Mouse (Mus musculus) intestine, embryonic 14.5 days (tissue): ENCODE data around the gene Txndc11. TPM values are rescaled to one million over a fixed set of nuclear protein-coding genes. Genes with fewer than 3 reads are reported as not detected.
"Not testable (repeated sequence)": the region's sequence is repeated elsewhere in the genome, so short reads cannot be mapped to it uniquely, and the experiment has no call there.

Experiments
- ATAC-seq: fragments of 200-750 bp; cut with Nextera tagmentation; replicated peaks from 2 replicates; pipeline ENCODE4 v1.8.0; 2017; ENCODE audit warnings: low read depth, moderate number of reproducible peaks, moderate TSS enrichment, moderate library complexity; ENCODE audit not compliant: low FRiP score, low TSS enrichment
- DNase-seq: peaks from one replicate; pipeline ENCODE4 v3.0.0-alpha.2; 2018; ENCODE audit warnings: low spot score
- H3K27ac ChIP-seq: fragments of 300-500 bp; sonication (generic); 2 replicates; pipeline ENCODE4 v1.5.1; 2014; ENCODE audit warnings: low read depth, mild to moderate bottlenecking, control low read depth
- H3K27me3 ChIP-seq: fragments of 300-500 bp; sonication (generic); replicated peaks from 2 replicates; pipeline ENCODE4 v1.6.1; 2014; ENCODE audit warnings: low read length, control low read depth; ENCODE audit not compliant: control insufficient read depth, insufficient read depth
- H3K36me3 ChIP-seq: fragments of 300-500 bp; sonication (generic); 2 replicates; pipeline ENCODE4 v1.6.1; 2014; ENCODE audit warnings: low read length, control low read depth; ENCODE audit not compliant: control insufficient read depth, insufficient read depth
- H3K4me1 ChIP-seq: fragments of 300-500 bp; sonication (generic); replicated peaks from 2 replicates; pipeline ENCODE4 v1.6.1; 2014; ENCODE audit warnings: low read length, control low read depth, mixed read lengths; ENCODE audit not compliant: control insufficient read depth, insufficient read depth
- H3K4me2 ChIP-seq: fragments of 300-500 bp; sonication (generic); 2 replicates; pipeline ENCODE4 v1.6.1; 2014; ENCODE audit warnings: low read length
- H3K4me3 ChIP-seq: fragments of 300-500 bp; sonication (generic); 2 replicates; pipeline ENCODE4 v1.5.1; 2014; ENCODE audit warnings: low read depth, low read length, control low read depth, mixed read lengths
- H3K9ac ChIP-seq: fragments of 300-500 bp; sonication (generic); 2 replicates; pipeline ENCODE4 v1.6.1; 2014; ENCODE audit warnings: mild to moderate bottlenecking, low read length
- H3K9me3 ChIP-seq: fragments of 300-500 bp; sonication (generic); 2 replicates; pipeline ENCODE4 v1.6.1; 2016; ENCODE audit warnings: low read length, control low read depth; ENCODE audit not compliant: control insufficient read depth
- WGBS: fragments of 180-500 bp; shearing (Covaris S2); extraction: QIAGEN DNeasy Blood & Tissue Kit; methylation state at CpG from one replicate; pipeline ENCODE4 v1.1.7; 2014; 5-methylcytosine and 5-hydroxymethylcytosine counted together
- polyA plus RNA-seq: library from polyadenylated mRNA; unstranded; fragments of >200 nt; fragmentation: Nextera tagmentation; extraction: Ambion mirVana; gene quantifications from 2 replicates; pipeline ENCODE4 v1.2.1, GENCODE M21; 2014

Gene Txndc11
- polyA plus RNA-seq, 1 experiment from 2014 or later = 39.2 TPM

DNA sequence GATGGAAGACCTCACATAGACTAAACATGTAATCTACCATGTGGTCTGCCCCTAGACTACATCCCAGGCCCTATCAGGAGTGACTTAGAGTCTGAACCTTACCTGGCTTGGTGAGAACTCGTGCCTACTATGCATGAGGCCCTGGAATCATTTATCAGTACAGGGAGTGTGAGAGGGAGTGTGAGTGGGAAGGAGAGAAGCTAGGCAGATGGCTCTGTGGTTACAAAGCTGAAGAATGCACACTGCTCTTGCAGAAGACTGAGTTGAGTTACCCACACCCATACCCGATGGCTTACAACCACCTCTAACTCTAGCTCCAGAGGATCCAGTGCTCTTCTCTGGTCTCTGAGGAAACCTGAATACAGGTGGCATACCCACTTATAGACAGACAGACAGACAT lies 32.0 kb upstream of the Txndc11 start:
- DNase-seq (no peak), ATAC-seq (no peak)
- H3K36me3 ChIP-seq = peaks cover 23% of the 10 kb centered on the region
- H3K4me1 ChIP-seq = no peaks in the 10 kb centered on the region
- H3K27ac ChIP-seq = no peak overlapping the region
- H3K4me2 ChIP-seq = no peak overlapping the region
- no peaks in the 10 kb centered on the region for H3K27me3 ChIP-seq
- no peak overlapping the region for H3K4me3 ChIP-seq
- 83% methylated on average over 2 of the region's 2 CpGs for WGBS
- H3K9ac ChIP-seq = no peak overlapping the region
- H3K9me3 ChIP-seq = no peaks in the 10 kb centered on the region

- Histone ChIP-seq H3K27me3 (no peaks in the 10 kb centered on the region), H3K9me3 (no peaks in the 10 kb centered on the region), H3K27ac (no peak overlapping the region), H3K4me3 (no peak overlapping the region), H3K4me2 (no peak overlapping the region), H3K4me1 (no peaks in the 10 kb centered on the region), H3K36me3 (peaks cover 25% of the 10 kb centered on the region), H3K9ac (no peak overlapping the region)
- ATAC-seq = no peak
- WGBS = 74% methylated on average over 3 of the region's 3 CpGs
- no peak for DNase-seq
These were observed 30.3 kb upstream of the Txndc11 start for GRCm38 (mm10) chr16:11164695-11165255.

DNA sequence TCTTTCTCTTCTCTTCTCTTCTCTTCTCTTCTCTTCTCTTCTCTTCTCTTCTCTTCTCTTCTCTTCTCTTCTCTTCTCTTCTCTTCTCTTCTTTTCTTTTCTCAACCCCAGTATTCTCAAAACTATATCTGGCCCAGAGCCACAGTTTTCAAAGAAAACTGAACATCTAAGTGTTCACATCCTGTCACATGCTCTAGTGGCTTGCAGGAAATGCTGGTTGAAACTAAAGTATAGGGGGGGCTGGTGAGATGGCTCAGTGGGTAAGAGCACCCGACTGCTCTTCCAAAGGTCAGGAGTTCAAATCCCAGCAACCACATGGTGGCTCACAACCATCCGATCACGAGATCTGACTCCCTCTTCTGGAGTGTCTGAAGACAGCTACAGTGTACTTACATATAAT lies 23.3 kb upstream of the Txndc11 start:
- DNase-seq, H3K9me3 ChIP-seq, H3K27ac ChIP-seq, H3K4me3 ChIP-seq, ATAC-seq, H3K9ac ChIP-seq, H3K4me1 ChIP-seq, H3K27me3 ChIP-seq, H3K4me2 ChIP-seq: not testable (repeated sequence)
- H3K36me3 ChIP-seq = peaks cover 61% of the 10 kb centered on the region
- WGBS = 42% methylated on average over 1 of the region's 3 CpGs

- no peak overlapping the region for H3K4me3 ChIP-seq
- no peak overlapping the region for H3K27ac ChIP-seq
- H3K4me2 ChIP-seq = no peak overlapping the region
- H3K4me1 ChIP-seq = no peaks in the 10 kb centered on the region
- ATAC-seq (no peak), DNase-seq (no peak)
- no peak overlapping the region for H3K9ac ChIP-seq
- no peaks in the 10 kb centered on the region for H3K27me3 ChIP-seq
- H3K36me3 ChIP-seq = peaks cover 72% of the 10 kb centered on the region
- H3K9me3 ChIP-seq = no peaks in the 10 kb centered on the region
These were observed 20.1 kb upstream of the Txndc11 start for GRCm38 (mm10) chr16:11154500-11154899.

DNA sequence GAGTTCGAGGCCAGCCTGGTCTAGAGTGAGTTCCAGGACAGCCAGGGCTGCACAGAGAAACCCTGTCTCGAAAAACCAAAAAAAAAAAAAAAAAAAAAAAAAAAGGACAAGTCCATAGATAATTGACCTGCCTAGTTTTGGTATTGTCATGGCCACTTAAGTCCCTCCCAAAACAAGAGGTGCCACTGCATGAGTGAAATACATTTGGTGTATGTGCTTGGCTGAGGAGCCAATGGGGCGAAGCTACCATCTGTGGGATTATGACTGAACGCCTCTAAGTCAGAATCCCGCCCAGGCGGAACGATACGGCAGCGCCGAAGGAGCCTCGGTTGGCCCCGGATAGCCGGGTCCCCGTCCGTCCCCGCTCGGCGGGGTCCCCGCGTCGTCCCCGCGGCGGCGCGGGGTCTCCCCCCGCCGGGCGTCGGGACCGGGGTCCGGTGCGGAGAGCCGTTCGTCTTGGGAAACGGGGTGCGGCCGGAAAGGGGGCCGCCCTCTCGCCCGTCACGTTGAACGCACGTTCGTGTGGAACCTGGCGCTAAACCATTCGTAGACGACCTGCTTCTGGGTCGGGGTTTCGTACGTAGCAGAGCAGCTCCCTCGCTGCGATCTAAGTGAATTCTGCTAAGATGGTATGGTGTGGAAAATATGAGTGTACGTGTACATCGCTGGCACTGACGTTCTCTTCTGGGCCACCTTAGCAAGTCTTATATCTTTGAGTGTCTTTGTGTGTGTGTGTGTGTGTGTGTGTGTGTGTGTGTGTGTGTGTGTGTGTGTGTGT lies 9.4 kb upstream of the Txndc11 start:
- not testable (repeated sequence) for H3K9me3 ChIP-seq, H3K27me3 ChIP-seq, H3K4me1 ChIP-seq, ATAC-seq, H3K4me2 ChIP-seq, H3K4me3 ChIP-seq, H3K9ac ChIP-seq, H3K27ac ChIP-seq
- H3K36me3 ChIP-seq = peaks cover 72% of the 10 kb centered on the region
- peak; percentile 72 for DNase-seq
- WGBS = 21% methylated on average over 54 of the region's 56 CpGs

- peak overlapping the region; percentile 53 for H3K4me2 ChIP-seq
- peak overlapping the region; percentile 92 for H3K9ac ChIP-seq
- no peak for ATAC-seq
- H3K27ac ChIP-seq = peak overlapping the region; percentile 85
- no peaks in the 10 kb centered on the region for H3K9me3 ChIP-seq
- H3K4me1 ChIP-seq = peaks cover 19% of the 10 kb centered on the region
- no peaks in the 10 kb centered on the region for H3K27me3 ChIP-seq
- peaks cover 23% of the 10 kb centered on the region for H3K36me3 ChIP-seq
- no peak for DNase-seq
- WGBS = under 1% methylated on average over 34 of the region's 34 CpGs
- peak overlapping the region; percentile 92 for H3K4me3 ChIP-seq
These were observed 738 bp downstream of the Txndc11 start for GRCm38 (mm10) chr16:11133476-11134347.

GRCm38 (mm10) chr16:11132839-11133238 lies 1.6 kb downstream of the Txndc11 start:
- H3K27me3 ChIP-seq = no peaks in the 10 kb centered on the region
- no peak overlapping the region for H3K27ac ChIP-seq
- no peak for ATAC-seq
- H3K4me2 ChIP-seq = peak overlapping the region; percentile 53
- DNase-seq = no peak
- peak overlapping the region; percentile 92 for H3K4me3 ChIP-seq
- 8% methylated on average over 2 of the region's 2 CpGs for WGBS
- H3K9me3 ChIP-seq = no peaks in the 10 kb centered on the region
- H3K9ac ChIP-seq = peak overlapping the region; percentile 92
- peaks cover 19% of the 10 kb centered on the region for H3K4me1 ChIP-seq
- H3K36me3 ChIP-seq = peaks cover 20% of the 10 kb centered on the region

DNA sequence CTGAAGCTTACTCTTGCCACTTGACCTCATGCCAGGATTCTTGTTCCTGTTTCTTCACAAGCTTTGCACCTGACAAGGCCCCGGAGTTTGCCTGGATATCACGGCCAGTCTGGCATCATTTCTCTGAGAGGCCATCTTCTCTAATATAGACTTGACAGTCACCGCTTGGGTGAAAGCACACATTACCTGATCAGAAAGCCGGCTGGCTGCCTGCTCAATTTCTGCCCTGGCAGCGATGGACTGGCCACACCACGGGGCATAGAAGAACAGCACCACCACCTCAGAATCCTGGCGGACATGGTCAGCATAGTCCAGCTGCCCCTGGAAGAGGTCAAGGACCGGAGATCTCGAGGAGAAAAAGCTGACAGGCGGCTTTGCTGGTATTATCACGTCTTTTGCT lies 6.1 kb downstream of the Txndc11 start:
- WGBS = 89% methylated on average over 11 of the region's 11 CpGs
- Histone ChIP-seq H3K27ac (no peak overlapping the region), H3K9me3 (no peaks in the 10 kb centered on the region), H3K4me3 (no peak overlapping the region), H3K4me1 (peaks cover 12% of the 10 kb centered on the region), H3K27me3 (no peaks in the 10 kb centered on the region), H3K4me2 (no peak overlapping the region), H3K9ac (no peak overlapping the region), H3K36me3 (peaks cover 37% of the 10 kb centered on the region)
- no peak for ATAC-seq
- DNase-seq = no peak
